Mouse (Mus musculus): ENCODE data around the gene Gm21992.

Gm21992 gene

GRCm38 (mm10) chr19:4748493-4748892, 62.9 kb downstream of the Gm21992 start:
- DNase-seq (ENCODE audit: low spot score) = no peak

- no peak for DNase-seq (ENCODE audit: low spot score)
Measured at GRCm38 (mm10) chr19:4747631-4748312, 63.6 kb downstream of the Gm21992 start.

GRCm38 (mm10) chr19:4746611-4747010, 64.8 kb downstream of the Gm21992 start:
- peak; percentile 65 for DNase-seq (ENCODE audit: low spot score)

- DNase-seq (ENCODE audit: low spot score) = no peak
Measured at GRCm38 (mm10) chr19:4745681-4746080, 65.7 kb downstream of the Gm21992 start.

GRCm38 (mm10) chr19:4745057-4745456, 66.4 kb downstream of the Gm21992 start:
- peak; percentile 71 for DNase-seq (ENCODE audit: low spot score)

GRCm38 (mm10) chr19:4744026-4744425, 67.4 kb downstream of the Gm21992 start:
- peak; percentile 32 for DNase-seq (ENCODE audit: low spot score)

GRCm38 (mm10) chr19:4743524-4743923, 67.9 kb downstream of the Gm21992 start:
- no peak for DNase-seq (ENCODE audit: low spot score)

GRCm38 (mm10) chr19:4742229-4742628, 69.2 kb downstream of the Gm21992 start:
- no peak for DNase-seq (ENCODE audit: low spot score)

- no peak for DNase-seq (ENCODE audit: low spot score)
Measured at GRCm38 (mm10) chr19:4741482-4741881, 69.9 kb downstream of the Gm21992 start.

- no peak for DNase-seq (ENCODE audit: low spot score)
Measured at GRCm38 (mm10) chr19:4739762-4740161, 71.7 kb downstream of the Gm21992 start.

GRCm38 (mm10) chr19:4739053-4739452, 72.4 kb downstream of the Gm21992 start:
- DNase-seq (ENCODE audit: low spot score) = no peak

GRCm38 (mm10) chr19:4737866-4738265, 73.5 kb downstream of the Gm21992 start:
- DNase-seq (ENCODE audit: low spot score) = no peak

GRCm38 (mm10) chr19:4733052-4733451, 78.4 kb downstream of the Gm21992 start:
- DNase-seq (ENCODE audit: low spot score) = no peak

GRCm38 (mm10) chr19:4729186-4729585, 82.2 kb downstream of the Gm21992 start:
- no peak for DNase-seq (ENCODE audit: low spot score)

- DNase-seq (ENCODE audit: low spot score) = peak; percentile 65
Measured at GRCm38 (mm10) chr19:4720671-4721244, 90.7 kb downstream of the Gm21992 start.

GRCm38 (mm10) chr19:4720112-4720511, 91.3 kb downstream of the Gm21992 start:
- no peak for DNase-seq (ENCODE audit: low spot score)

- no peak for DNase-seq (ENCODE audit: low spot score)
Measured at GRCm38 (mm10) chr19:4719351-4719764, 92.1 kb downstream of the Gm21992 start.

- DNase-seq (ENCODE audit: low spot score) = no peak
Measured at GRCm38 (mm10) chr19:4718716-4719115, 92.7 kb downstream of the Gm21992 start.

GRCm38 (mm10) chr19:4717281-4717680, 94.1 kb downstream of the Gm21992 start:
- no peak for DNase-seq (ENCODE audit: low spot score)

GRCm38 (mm10) chr19:4716756-4717155, 94.7 kb downstream of the Gm21992 start:
- no peak for DNase-seq (ENCODE audit: low spot score)

- no peak for DNase-seq (ENCODE audit: low spot score)
Measured at GRCm38 (mm10) chr19:4713886-4714285, 97.5 kb downstream of the Gm21992 start.

- no peak for DNase-seq (ENCODE audit: low spot score)
Measured at GRCm38 (mm10) chr19:4712781-4713526, 98.5 kb downstream of the Gm21992 start.

GRCm38 (mm10) chr19:4712156-4712780, 99.1 kb downstream of the Gm21992 start:
- DNase-seq (ENCODE audit: low spot score) = no peak

Measured in testis, postnatal 10 days (tissue).